Mouse (Mus musculus) skeletal muscle tissue, adult 2 months (tissue): Measurements from ENCODE around the gene R3hcc1l.
A peak's percentile ranks its signal among the peaks of the same experiment; 100 is the strongest.

Experiments used
- DNase-seq: peaks from one replicate; pipeline ENCODE4 v3.0.0-alpha.2; 2012; ENCODE audit warnings: low read depth, low spot score

The R3hcc1l gene

GRCm38 (mm10) chr19:42600591-42600990 is 82.0 kb downstream of the R3hcc1l start:
- no peak for DNase-seq

GRCm38 (mm10) chr19:42601445-42601844 is 82.9 kb downstream of the R3hcc1l start:
- DNase-seq: peak; percentile 21

GRCm38 (mm10) chr19:42602041-42602440 is 83.5 kb downstream of the R3hcc1l start:
- DNase-seq: no peak

GRCm38 (mm10) chr19:42602576-42602975 is 84.0 kb downstream of the R3hcc1l start:
- no peak for DNase-seq

- no peak for DNase-seq
Observed at GRCm38 (mm10) chr19:42608082-42608481, 89.5 kb downstream of the R3hcc1l start.

GRCm38 (mm10) chr19:42609716-42610115 is 91.2 kb downstream of the R3hcc1l start:
- no peak for DNase-seq

- DNase-seq: no peak
Observed at GRCm38 (mm10) chr19:42611746-42612145, 93.2 kb downstream of the R3hcc1l start.

- peak; percentile 46 for DNase-seq
Observed at GRCm38 (mm10) chr19:42612654-42613053, 94.1 kb downstream of the R3hcc1l start, which contains the start of gene Loxl4. Gene Loxl4, minus strand, starts transcription at chr19:42612813.

GRCm38 (mm10) chr19:42613116-42613515 is 94.6 kb downstream of the R3hcc1l start:
- DNase-seq: peak; percentile 50

- no peak for DNase-seq
Observed at GRCm38 (mm10) chr19:42613647-42614225, 95.2 kb downstream of the R3hcc1l start.

- no peak for DNase-seq
Observed at GRCm38 (mm10) chr19:42628068-42628467, 109.5 kb downstream of the R3hcc1l start.

- peak; percentile 65 for DNase-seq
Observed at GRCm38 (mm10) chr19:42631541-42631961, 113.0 kb downstream of the R3hcc1l start.

- DNase-seq: no peak
Observed at GRCm38 (mm10) chr19:42632301-42632700, 113.7 kb downstream of the R3hcc1l start.

- no peak for DNase-seq
Observed at GRCm38 (mm10) chr19:42633650-42634049, 115.1 kb downstream of the R3hcc1l start.

- no peak for DNase-seq
Observed at GRCm38 (mm10) chr19:42636631-42637030, 118.1 kb downstream of the R3hcc1l start.

GRCm38 (mm10) chr19:42638604-42639481 is 120.3 kb downstream of the R3hcc1l start:
- DNase-seq: peak; percentile 54

GRCm38 (mm10) chr19:42639544-42639943 is 121.0 kb downstream of the R3hcc1l start:
- DNase-seq: no peak

- no peak for DNase-seq
Observed at GRCm38 (mm10) chr19:42640211-42640610, 121.7 kb downstream of the R3hcc1l start.
